Mouse (Mus musculus) olfactory bulb, adult 2 months (tissue): ENCODE data around the gene Sec14l2. TPM values are rescaled to one million over a fixed set of nuclear protein-coding genes. Genes with fewer than 3 reads are reported as not detected.

ENCODE experiments used
- H3K27ac ChIP-seq: fragments of 200-500 bp; 2 replicates; pipeline ENCODE4 v1.5.1; 2012; ENCODE audit warnings: low read depth, low read length; ENCODE audit not compliant: insufficient read depth
- H3K4me1 ChIP-seq: fragments of 200-500 bp; 2 replicates; pipeline ENCODE4 v1.6.1; 2012; ENCODE audit warnings: low read length; ENCODE audit not compliant: control insufficient read depth, insufficient read depth
- H3K4me3 ChIP-seq: fragments of 200-500 bp; 2 replicates; pipeline ENCODE4 v1.5.1; 2012; ENCODE audit warnings: mild to moderate bottlenecking, low read depth, low read length, moderate library complexity; ENCODE audit not compliant: insufficient read depth
- CTCF ChIP-seq: fragments of 200-500 bp; IDR thresholded peaks from 2 replicates; pipeline ENCODE4 v1.5.1; 2012; ENCODE audit warnings: low read depth, mild to moderate bottlenecking, low read length, moderate library complexity; ENCODE audit not compliant: insufficient read depth
- POLR2A ChIP-seq: fragments of 200-500 bp; IDR thresholded peaks from 2 replicates; pipeline ENCODE4 v1.6.1; 2012; ENCODE audit warnings: mild to moderate bottlenecking, low read depth, low read length, moderate library complexity; ENCODE audit not compliant: insufficient read depth
- WGBS: fragments of 180-500 bp; shearing (Covaris S2); methylation state at CpG from one replicate; pipeline ENCODE4 v1.1.7; 2018; 5-methylcytosine and 5-hydroxymethylcytosine counted together
- polyA plus RNA-seq: library from polyadenylated mRNA; stranded (reverse); fragments of >200 nt; gene quantifications from 2 replicates; pipeline ENCODE4 v1.2.4, GENCODE M21; 2012; ENCODE audit warnings: low replicate concordance; ENCODE audit not compliant: missing spikeins, insufficient read depth, insufficient read length

Sec14l2 gene
- polyA plus RNA-seq, 1 experiment = not detected

DNA sequence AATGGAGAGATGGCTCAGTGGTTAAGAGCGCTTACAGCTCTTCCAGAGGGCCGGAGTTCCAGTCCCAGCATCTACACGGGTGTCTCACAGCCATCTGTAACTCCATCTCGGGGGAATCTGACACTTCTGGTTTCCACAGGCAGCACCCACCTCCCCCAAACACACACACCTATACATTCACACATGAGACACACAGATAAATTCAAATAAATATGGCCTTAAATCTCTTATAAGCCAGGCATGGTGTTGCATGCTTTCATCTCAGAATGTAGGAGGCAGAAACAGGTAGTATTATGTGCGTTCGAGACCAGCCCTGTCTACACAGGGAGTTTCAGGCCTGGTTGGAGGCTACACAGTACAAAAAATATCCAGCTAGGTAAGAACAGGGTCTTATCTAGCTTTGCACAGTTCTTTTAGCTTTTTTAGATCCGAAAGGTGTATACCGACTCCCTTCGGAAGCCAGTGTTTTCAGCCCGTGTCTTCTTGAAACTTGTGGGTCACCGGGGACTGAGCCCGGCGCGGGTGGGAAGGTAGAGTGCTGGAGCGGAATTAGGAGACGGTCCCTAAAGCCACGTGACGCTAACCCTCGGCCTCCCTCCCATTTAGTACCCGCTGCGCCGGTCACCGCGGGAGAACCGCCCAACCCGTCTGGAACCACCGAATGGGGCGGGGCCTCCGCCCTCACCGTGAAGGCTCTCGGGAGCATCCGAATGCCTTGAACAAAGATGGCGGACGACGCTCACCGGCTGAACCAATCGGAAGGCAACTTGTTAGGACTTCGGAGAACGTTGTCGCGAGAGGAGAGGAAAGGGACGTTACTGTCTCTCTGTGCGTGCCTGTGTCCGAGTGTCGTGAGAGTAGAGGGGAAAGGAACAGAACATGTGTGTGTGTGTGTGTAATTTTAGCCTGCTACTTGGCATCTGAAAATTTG lies 26.9 kb downstream of the Sec14l2 start:
- Histone ChIP-seq H3K27ac (peak overlapping the region; percentile 89), H3K4me1 (peaks cover 24% of the 10 kb centered on the region), H3K4me3 (peak overlapping the region; percentile 49)
- WGBS = 2% methylated on average over 45 of the region's 45 CpGs
- TF ChIP-seq POLR2A (peak; percentile 76; the same call in 1 of the 2 replicates), CTCF (no peak)

GRCm38 (mm10) chr11:4095171-4096053 lies 27.8 kb downstream of the Sec14l2 start, which contains the start of gene Mtfp1:
Mtfp1 (minus strand) TSS chr11:4095445.
- Histone ChIP-seq H3K27ac (peak within 1 kb of the TSS; percentile 85), H3K4me3 (peak within 1 kb of the TSS; percentile 83), H3K4me1 (peaks cover 24% of the 10 kb centered on the region)
- 3% methylated on average over 34 of the region's 34 CpGs for WGBS
- TF ChIP-seq CTCF (no peak), POLR2A (no peak)

DNA sequence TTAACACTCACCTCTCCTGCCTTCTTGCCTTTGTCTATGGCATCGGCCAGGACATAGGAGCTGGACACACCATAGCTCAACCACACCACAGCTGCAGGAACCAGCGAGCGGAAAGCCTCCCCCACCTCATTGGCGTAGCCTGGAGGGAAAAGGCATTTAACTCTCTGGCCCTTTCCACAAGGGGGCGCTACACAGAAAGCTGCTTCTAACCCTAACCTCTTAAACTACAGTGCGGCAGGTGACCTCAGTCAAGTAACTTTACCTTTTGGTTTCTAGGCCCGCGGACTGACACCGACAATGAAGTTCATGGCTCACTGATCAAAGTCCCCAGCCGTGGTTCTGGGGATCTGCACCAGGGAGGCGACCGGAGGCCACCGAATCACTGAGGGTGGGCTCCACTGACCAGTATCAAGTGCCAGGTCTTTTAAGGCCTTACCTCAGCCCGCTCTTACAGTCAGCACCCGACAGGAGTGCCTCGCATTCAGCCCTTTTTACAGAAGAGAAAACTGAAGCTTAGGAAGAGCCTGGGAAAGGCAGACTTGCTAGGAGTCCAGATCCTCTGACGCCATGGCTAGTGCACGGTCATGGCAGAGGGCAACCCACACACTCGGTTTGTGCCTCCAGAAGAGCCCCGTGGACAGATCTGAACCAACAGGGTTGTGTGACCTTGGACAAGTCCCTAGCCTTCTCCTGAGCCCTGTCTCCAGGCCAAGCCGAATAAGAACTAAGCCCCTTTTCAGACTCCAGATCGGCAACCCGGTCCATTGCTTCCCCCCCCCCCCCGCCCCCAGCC lies 28.6 kb downstream of the Sec14l2 start:
- Histone ChIP-seq H3K4me1 (peaks cover 24% of the 10 kb centered on the region), H3K27ac (peak overlapping the region; percentile 84), H3K4me3 (peak overlapping the region; percentile 83)
- WGBS = 4% methylated on average over 24 of the region's 24 CpGs
- TF ChIP-seq CTCF (peak; percentile 86), POLR2A (no peak)

GRCm38 (mm10) chr11:4093459-4094377 lies 29.5 kb downstream of the Sec14l2 start:
- H3K27ac ChIP-seq = peak overlapping the region; percentile 34
- peaks cover 24% of the 10 kb centered on the region for H3K4me1 ChIP-seq
- H3K4me3 ChIP-seq = peak overlapping the region; percentile 83
- TF ChIP-seq POLR2A (no peak), CTCF (no peak)
- WGBS = 74% methylated on average over 18 of the region's 18 CpGs

- Histone ChIP-seq H3K27ac (peak overlapping the region; percentile 98), H3K4me3 (no peak overlapping the region), H3K4me1 (peaks cover 16% of the 10 kb centered on the region)
- 15% methylated on average over 2 of the region's 2 CpGs for WGBS
- no peak for TF ChIP-seq CTCF
- TF ChIP-seq POLR2A = no peak
Measured at GRCm38 (mm10) chr11:4087267-4087666, 35.9 kb downstream of the Sec14l2 start.

- H3K27ac ChIP-seq = peak overlapping the region; percentile 98
- H3K4me3 ChIP-seq = no peak overlapping the region
- H3K4me1 ChIP-seq = peaks cover 12% of the 10 kb centered on the region
- 31% methylated on average over 1 of the region's 1 CpGs for WGBS
- TF ChIP-seq POLR2A (no peak), CTCF (no peak)
Measured at GRCm38 (mm10) chr11:4086246-4086645, 37.0 kb downstream of the Sec14l2 start.

GRCm38 (mm10) chr11:4083316-4084078 lies 39.7 kb downstream of the Sec14l2 start:
- 30% methylated on average over 5 of the region's 5 CpGs for WGBS

More at GRCm38 (mm10) chr11:4083316-4084078, 39.7 kb downstream of the Sec14l2 start:
- TF ChIP-seq CTCF (peak; percentile 21; the same call in 1 of the 2 replicates), POLR2A (no peak)
- Histone ChIP-seq H3K4me3 (no peak overlapping the region), H3K4me1 (peaks cover 14% of the 10 kb centered on the region), H3K27ac (no peak overlapping the region)
